Mouse (Mus musculus) limb, embryonic 10.5 days (tissue): Measurements from ENCODE around the gene Tyk2. TPM values are rescaled to one million over a fixed set of nuclear protein-coding genes. Genes with fewer than 3 reads are reported as not detected.
A peak's percentile ranks its signal among the peaks of the same experiment; 100 is the strongest.

Experiments used
- DNase-seq: peaks from one replicate; pipeline ENCODE4 v3.0.0-alpha.2; 2017; ENCODE audit warnings: low spot score
- H3K27ac ChIP-seq: fragments of 300-500 bp; sonication (generic); 2 replicates; pipeline ENCODE4 v1.5.1; 2016; ENCODE audit warnings: mild to moderate bottlenecking
- H3K27me3 ChIP-seq: fragments of 300-500 bp; sonication (generic); 2 replicates; pipeline ENCODE4 v1.6.1; 2016; ENCODE audit warnings: low read depth, mild to moderate bottlenecking; ENCODE audit not compliant: poor library complexity, severe bottlenecking
- H3K36me3 ChIP-seq: fragments of 300-500 bp; sonication (generic); 2 replicates; pipeline ENCODE4 v1.6.1; 2016; ENCODE audit warnings: mild to moderate bottlenecking, moderate library complexity
- H3K4me1 ChIP-seq: fragments of 300-500 bp; sonication (generic); 2 replicates; pipeline ENCODE4 v1.6.1; 2016
- H3K4me3 ChIP-seq: fragments of 300-500 bp; sonication (generic); 2 replicates; pipeline ENCODE4 v1.5.1; 2016; ENCODE audit warnings: mild to moderate bottlenecking, moderate library complexity
- H3K9me3 ChIP-seq: fragments of 300-500 bp; sonication (generic); replicated peaks from 2 replicates; pipeline ENCODE4 v1.6.1; 2016; ENCODE audit warnings: mild to moderate bottlenecking
- WGBS: fragments of 180-500 bp; shearing (Covaris S2); methylation state at CpG from one replicate; pipeline ENCODE4 v1.1.7; 2016; 5-methylcytosine and 5-hydroxymethylcytosine counted together
- polyA plus RNA-seq: library from polyadenylated mRNA; unstranded; fragments of >200 nt; fragmentation: Nextera tagmentation; extraction: Ambion mirVana; gene quantifications from 2 replicates; pipeline ENCODE4 v1.2.1, GENCODE M21; 2016

Tyk2 gene
- polyA plus RNA-seq, 1 experiment from 2014 or later: 15.3 TPM

- 89% methylated on average over 16 of the region's 16 CpGs for WGBS
- peaks cover 12% of the 10 kb centered on the region for H3K36me3 ChIP-seq
These were observed 9.6 kb downstream of the Tyk2 start for GRCm38 (mm10) chr9:21121483-21121882.

GRCm38 (mm10) chr9:21117073-21117472 lies 14.0 kb downstream of the Tyk2 start:
- H3K27ac ChIP-seq: no peak overlapping the region
- DNase-seq: no peak
- H3K9me3 ChIP-seq: no peaks in the 10 kb centered on the region
- H3K4me3 ChIP-seq: no peak overlapping the region
- peaks cover 8% of the 10 kb centered on the region; the same call in 1 of the 2 replicates for H3K36me3 ChIP-seq
- no peaks in the 10 kb centered on the region for H3K27me3 ChIP-seq
- 80% methylated on average over 6 of the region's 6 CpGs for WGBS
- H3K4me1 ChIP-seq: no peaks in the 10 kb centered on the region

More at GRCm38 (mm10) chr9:21121483-21121882, 9.6 kb downstream of the Tyk2 start:
- no peak overlapping the region for H3K27ac ChIP-seq
- no peak for DNase-seq
- H3K9me3 ChIP-seq: no peaks in the 10 kb centered on the region
- H3K4me3 ChIP-seq: no peak overlapping the region
- no peaks in the 10 kb centered on the region for H3K27me3 ChIP-seq
- no peaks in the 10 kb centered on the region for H3K4me1 ChIP-seq

- H3K36me3 ChIP-seq: 0 out of 2 replicates have a peak, but pooled peaks cover 2% of the 10 kb centered on the region
- no peak overlapping the region for H3K4me3 ChIP-seq
- no peaks in the 10 kb centered on the region for H3K27me3 ChIP-seq
- H3K9me3 ChIP-seq: no peaks in the 10 kb centered on the region
- no peaks in the 10 kb centered on the region for H3K4me1 ChIP-seq
- H3K27ac ChIP-seq: no peak overlapping the region
- no peak for DNase-seq
- 92% methylated on average over 8 of the region's 8 CpGs for WGBS
These were observed 15.9 kb downstream of the Tyk2 start for GRCm38 (mm10) chr9:21115105-21115504.

GRCm38 (mm10) chr9:21114190-21114589 lies 16.9 kb downstream of the Tyk2 start:
- WGBS: 87% methylated on average over 7 of the region's 7 CpGs
- no peak for DNase-seq
- Histone ChIP-seq H3K4me3 (no peak overlapping the region), H3K27ac (no peak overlapping the region), H3K27me3 (no peaks in the 10 kb centered on the region), H3K36me3 (0 out of 2 replicates have a peak, but pooled peaks cover 2% of the 10 kb centered on the region), H3K9me3 (no peaks in the 10 kb centered on the region), H3K4me1 (no peaks in the 10 kb centered on the region)

- no peak overlapping the region for H3K27ac ChIP-seq
- H3K4me3 ChIP-seq: no peak overlapping the region
- no peaks in the 10 kb centered on the region for H3K27me3 ChIP-seq
- 0 out of 2 replicates have a peak, but pooled peaks cover 2% of the 10 kb centered on the region for H3K36me3 ChIP-seq
- DNase-seq: no peak
- H3K4me1 ChIP-seq: no peaks in the 10 kb centered on the region
- 92% methylated on average over 6 of the region's 6 CpGs for WGBS
- no peaks in the 10 kb centered on the region for H3K9me3 ChIP-seq
These were observed 17.3 kb downstream of the Tyk2 start for GRCm38 (mm10) chr9:21113751-21114150.

- no peak for DNase-seq
- WGBS: 44% methylated on average over 23 of the region's 23 CpGs
- Histone ChIP-seq H3K9me3 (no peaks in the 10 kb centered on the region), H3K36me3 (no peaks in the 10 kb centered on the region), H3K4me3 (no peak overlapping the region), H3K27ac (no peak overlapping the region), H3K4me1 (peaks cover 8% of the 10 kb centered on the region; the same call in 1 of the 2 replicates), H3K27me3 (no peaks in the 10 kb centered on the region)
These were observed 23.3 kb downstream of the Tyk2 start for GRCm38 (mm10) chr9:21107607-21108237.

GRCm38 (mm10) chr9:21105760-21106564 lies 25.1 kb downstream of the Tyk2 start:
- H3K36me3 ChIP-seq: peaks cover 9% of the 10 kb centered on the region
- H3K27me3 ChIP-seq: no peaks in the 10 kb centered on the region
- H3K4me1 ChIP-seq: peaks cover 8% of the 10 kb centered on the region; the same call in 1 of the 2 replicates
- no peaks in the 10 kb centered on the region for H3K9me3 ChIP-seq
- H3K4me3 ChIP-seq: no peak overlapping the region
- no peak for DNase-seq
- 81% methylated on average over 5 of the region's 5 CpGs for WGBS
- no peak overlapping the region for H3K27ac ChIP-seq

- Histone ChIP-seq H3K4me1 (peaks cover 16% of the 10 kb centered on the region), H3K27me3 (no peaks in the 10 kb centered on the region), H3K36me3 (peaks cover 9% of the 10 kb centered on the region), H3K4me3 (no peak overlapping the region), H3K27ac (no peak overlapping the region), H3K9me3 (no peaks in the 10 kb centered on the region)
- no peak for DNase-seq
- WGBS: 82% methylated on average over 6 of the region's 6 CpGs
These were observed 26.2 kb downstream of the Tyk2 start for GRCm38 (mm10) chr9:21104814-21105213.

GRCm38 (mm10) chr9:21102076-21102475 lies 29.0 kb downstream of the Tyk2 start:
- Histone ChIP-seq H3K4me1 (peaks cover 12% of the 10 kb centered on the region), H3K9me3 (no peaks in the 10 kb centered on the region), H3K27ac (no peak overlapping the region), H3K4me3 (no peak overlapping the region), H3K27me3 (no peaks in the 10 kb centered on the region), H3K36me3 (peaks cover 9% of the 10 kb centered on the region)
- DNase-seq: no peak
- WGBS: 94% methylated on average over 2 of the region's 2 CpGs

GRCm38 (mm10) chr9:21100447-21101161 lies 30.4 kb downstream of the Tyk2 start:
- Histone ChIP-seq H3K36me3 (peaks cover 9% of the 10 kb centered on the region), H3K27me3 (no peaks in the 10 kb centered on the region), H3K9me3 (no peaks in the 10 kb centered on the region), H3K4me3 (no peak overlapping the region), H3K27ac (0 out of 2 replicates have a peak overlapping the region, but pooled peaks have one; percentile 38), H3K4me1 (peaks cover 12% of the 10 kb centered on the region)
- 56% methylated on average over 15 of the region's 15 CpGs for WGBS
- no peak for DNase-seq

- no peaks in the 10 kb centered on the region for H3K9me3 ChIP-seq
- no peak for DNase-seq
- H3K4me3 ChIP-seq: no peak overlapping the region
- H3K27ac ChIP-seq: no peak overlapping the region
- 87% methylated on average over 8 of the region's 8 CpGs for WGBS
- peaks cover 7% of the 10 kb centered on the region; the same call in 1 of the 2 replicates for H3K4me1 ChIP-seq
- peaks cover 17% of the 10 kb centered on the region for H3K36me3 ChIP-seq
- H3K27me3 ChIP-seq: no peaks in the 10 kb centered on the region
These were observed 33.2 kb downstream of the Tyk2 start for GRCm38 (mm10) chr9:21097793-21098192.

- Histone ChIP-seq H3K4me3 (no peak overlapping the region), H3K4me1 (peaks cover 12% of the 10 kb centered on the region), H3K27ac (no peak overlapping the region), H3K36me3 (peaks cover 7% of the 10 kb centered on the region), H3K27me3 (no peaks in the 10 kb centered on the region), H3K9me3 (no peaks in the 10 kb centered on the region)
- WGBS: 92% methylated on average over 4 of the region's 4 CpGs
- no peak for DNase-seq
These were observed 35.1 kb downstream of the Tyk2 start for GRCm38 (mm10) chr9:21095958-21096357.

GRCm38 (mm10) chr9:21093423-21093822 lies 37.6 kb downstream of the Tyk2 start:
- Histone ChIP-seq H3K36me3 (peaks cover 32% of the 10 kb centered on the region), H3K27me3 (no peaks in the 10 kb centered on the region)
- WGBS: 95% methylated on average over 9 of the region's 9 CpGs

More at GRCm38 (mm10) chr9:21093423-21093822, 37.6 kb downstream of the Tyk2 start:
- Histone ChIP-seq H3K4me3 (no peak overlapping the region), H3K9me3 (no peaks in the 10 kb centered on the region), H3K27ac (no peak overlapping the region), H3K4me1 (peaks cover 19% of the 10 kb centered on the region)
- no peak for DNase-seq
